Mouse (Mus musculus): ENCODE data around the gene Gm3336. TPM values are rescaled to one million over a fixed set of nuclear protein-coding genes. Genes with fewer than 3 reads are reported as not detected.

Gm3336 gene
- polyA plus RNA-seq, 1 experiment = 0.92 TPM

DNA sequence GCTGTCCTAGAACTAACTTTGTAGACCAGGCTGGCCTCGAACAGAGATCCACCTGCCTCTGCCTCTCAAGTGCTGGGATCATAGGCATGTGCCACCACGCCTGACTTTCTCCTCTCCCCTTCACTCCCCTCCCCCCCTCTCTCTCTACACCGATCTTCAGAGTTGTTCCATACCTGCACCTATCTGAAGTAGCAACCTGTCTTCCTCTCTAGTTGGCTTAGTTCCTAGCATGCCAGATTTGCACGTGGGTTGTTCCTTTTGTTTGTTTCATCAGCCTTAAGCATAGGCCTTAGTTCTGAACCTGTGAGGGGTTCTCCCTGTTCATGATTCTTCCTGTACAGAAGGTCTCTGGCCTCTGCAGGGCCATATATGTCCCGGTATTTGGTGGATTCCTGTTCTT, 19.4 kb downstream of the Gm3336 start:
- H3K27me3 ChIP-seq (ENCODE audit: control insufficient read depth, insufficient read depth, low read length) = no peaks in the 10 kb centered on the region; the same call in 1 of the 2 replicates

DNA sequence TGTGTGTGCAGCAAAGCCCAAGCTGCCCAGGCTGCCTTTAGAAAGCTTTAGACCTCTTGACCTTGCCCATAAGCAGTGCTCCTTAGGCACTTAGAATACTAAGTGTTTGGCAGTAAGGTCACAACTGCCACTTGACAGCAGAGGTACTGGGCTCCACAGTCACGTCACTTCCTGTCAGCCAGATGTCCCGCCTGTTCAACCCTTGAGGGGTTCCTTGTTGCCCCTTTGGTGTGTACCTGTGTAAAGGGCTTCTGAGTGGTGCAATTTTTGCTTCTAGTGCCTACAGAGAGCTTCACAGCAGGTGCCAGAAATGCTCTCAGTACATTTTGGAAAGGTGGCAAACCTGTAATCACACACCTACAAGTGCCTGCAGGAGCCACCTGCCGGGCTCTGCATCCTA, 19.9 kb downstream of the Gm3336 start:
- Histone ChIP-seq H3K27me3 (ENCODE audit: control insufficient read depth, insufficient read depth, low read length) (peaks cover 2% of the 10 kb centered on the region; the same call in 1 of the 2 replicates), H3K4me3 (ENCODE audit: extremely low read depth, insufficient read depth, insufficient read length) (no peak overlapping the region), H3K27ac (ENCODE audit: insufficient read depth, low read length) (no peak overlapping the region), H3K36me3 (ENCODE audit: control insufficient read depth, insufficient read depth, low read length) (no peaks in the 10 kb centered on the region), H3K4me1 (ENCODE audit: control insufficient read depth, insufficient read depth, insufficient read length) (0 out of 2 replicates have a peak, but pooled peaks cover 3% of the 10 kb centered on the region)
- DNase-seq (ENCODE audit: low read depth in 1 of 2, low spot score in 2 of 2) = no peak
- TF ChIP-seq POLR2A (IDR thresholded peaks at IDR 0.05; ENCODE audit: low read depth, low read length) = no peak
- TF ChIP-seq CTCF (IDR thresholded peaks at IDR 0.05; ENCODE audit: extremely low read depth, insufficient read depth, insufficient read length, insufficient replicate concordance) = no peak
- WGBS = 34% methylated on average over 3 of the region's 3 CpGs

More for the DNA sequence above, 19.4 kb downstream of the Gm3336 start:
- no peak for DNase-seq (ENCODE audit: low read depth in 1 of 2, low spot score in 2 of 2)
- TF ChIP-seq POLR2A (IDR thresholded peaks at IDR 0.05; ENCODE audit: low read depth, low read length) = no peak
- TF ChIP-seq CTCF (IDR thresholded peaks at IDR 0.05; ENCODE audit: extremely low read depth, insufficient read depth, insufficient read length, insufficient replicate concordance) = no peak
- H3K4me3 ChIP-seq (ENCODE audit: extremely low read depth, insufficient read depth, insufficient read length) = no peak overlapping the region
- H3K27ac ChIP-seq (ENCODE audit: insufficient read depth, low read length) = no peak overlapping the region
- 73% methylated on average over 5 of the region's 5 CpGs for WGBS
- H3K4me1 ChIP-seq (ENCODE audit: control insufficient read depth, insufficient read depth, insufficient read length) = no peaks in the 10 kb centered on the region
- H3K36me3 ChIP-seq (ENCODE audit: control insufficient read depth, insufficient read depth, low read length) = no peaks in the 10 kb centered on the region

DNA sequence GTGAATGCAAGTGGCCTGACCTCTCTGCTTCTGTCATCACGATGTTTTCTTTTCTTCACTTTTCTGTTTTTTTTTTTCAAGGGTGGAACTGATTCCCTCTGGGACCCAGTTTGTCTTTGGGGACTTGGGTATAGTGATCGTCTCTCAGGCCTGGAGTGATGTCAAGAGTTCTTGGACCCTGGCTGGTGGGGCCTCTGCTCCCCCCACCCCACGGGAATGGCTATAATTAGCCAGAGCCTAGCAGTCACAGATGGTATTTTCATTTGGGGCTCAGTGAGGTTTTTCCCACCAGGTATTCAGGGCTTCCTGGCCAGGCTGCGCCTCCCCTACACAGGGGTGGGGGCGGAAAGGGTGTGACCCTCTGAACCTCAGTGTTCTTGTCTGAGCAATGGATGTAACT, 23.3 kb downstream of the Gm3336 start:
- 45% methylated on average over 5 of the region's 5 CpGs for WGBS
- TF ChIP-seq POLR2A (IDR thresholded peaks at IDR 0.05; ENCODE audit: low read depth, low read length) = no peak
- no peak for TF ChIP-seq CTCF (IDR thresholded peaks at IDR 0.05; ENCODE audit: extremely low read depth, insufficient read depth, insufficient read length, insufficient replicate concordance)
- Histone ChIP-seq H3K27me3 (ENCODE audit: control insufficient read depth, insufficient read depth, low read length) (peaks cover 4% of the 10 kb centered on the region), H3K36me3 (ENCODE audit: control insufficient read depth, insufficient read depth, low read length) (no peaks in the 10 kb centered on the region), H3K27ac (ENCODE audit: insufficient read depth, low read length) (no peak overlapping the region), H3K4me1 (ENCODE audit: control insufficient read depth, insufficient read depth, insufficient read length) (peaks cover 11% of the 10 kb centered on the region; the same call in 1 of the 2 replicates), H3K4me3 (ENCODE audit: extremely low read depth, insufficient read depth, insufficient read length) (no peak overlapping the region)
- no peak for DNase-seq (ENCODE audit: low read depth in 1 of 2, low spot score in 2 of 2)

DNA sequence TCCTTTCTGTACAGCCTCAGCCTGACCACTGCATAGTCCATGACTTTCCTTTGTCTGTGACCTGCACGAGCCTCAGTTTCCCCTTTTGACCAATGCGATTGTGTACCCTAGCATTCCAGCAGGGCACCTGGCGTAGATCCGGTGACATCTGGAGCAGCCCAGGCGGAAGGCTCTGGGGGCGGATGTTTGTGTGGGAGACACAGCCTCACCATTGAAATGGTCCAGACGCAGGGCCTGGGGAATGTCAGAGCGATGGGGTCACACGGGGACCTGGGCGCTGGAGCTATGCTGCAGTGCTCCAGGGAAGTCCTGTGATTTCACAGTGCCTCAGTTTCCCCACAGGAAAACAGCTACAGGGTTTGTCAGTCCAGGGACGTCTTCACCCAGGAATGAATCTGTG, 23.8 kb downstream of the Gm3336 start:
- no peak for TF ChIP-seq POLR2A (IDR thresholded peaks at IDR 0.05; ENCODE audit: low read depth, low read length)
- no peak for TF ChIP-seq CTCF (IDR thresholded peaks at IDR 0.05; ENCODE audit: extremely low read depth, insufficient read depth, insufficient read length, insufficient replicate concordance)
- WGBS = 77% methylated on average over 11 of the region's 11 CpGs
- Histone ChIP-seq H3K27me3 (ENCODE audit: control insufficient read depth, insufficient read depth, low read length) (peaks cover 4% of the 10 kb centered on the region), H3K4me3 (ENCODE audit: extremely low read depth, insufficient read depth, insufficient read length) (no peak overlapping the region), H3K27ac (ENCODE audit: insufficient read depth, low read length) (no peak overlapping the region), H3K4me1 (ENCODE audit: control insufficient read depth, insufficient read depth, insufficient read length) (peaks cover 11% of the 10 kb centered on the region; the same call in 1 of the 2 replicates), H3K36me3 (ENCODE audit: control insufficient read depth, insufficient read depth, low read length) (no peaks in the 10 kb centered on the region)
- no peak for DNase-seq (ENCODE audit: low read depth in 1 of 2, low spot score in 2 of 2)

DNA sequence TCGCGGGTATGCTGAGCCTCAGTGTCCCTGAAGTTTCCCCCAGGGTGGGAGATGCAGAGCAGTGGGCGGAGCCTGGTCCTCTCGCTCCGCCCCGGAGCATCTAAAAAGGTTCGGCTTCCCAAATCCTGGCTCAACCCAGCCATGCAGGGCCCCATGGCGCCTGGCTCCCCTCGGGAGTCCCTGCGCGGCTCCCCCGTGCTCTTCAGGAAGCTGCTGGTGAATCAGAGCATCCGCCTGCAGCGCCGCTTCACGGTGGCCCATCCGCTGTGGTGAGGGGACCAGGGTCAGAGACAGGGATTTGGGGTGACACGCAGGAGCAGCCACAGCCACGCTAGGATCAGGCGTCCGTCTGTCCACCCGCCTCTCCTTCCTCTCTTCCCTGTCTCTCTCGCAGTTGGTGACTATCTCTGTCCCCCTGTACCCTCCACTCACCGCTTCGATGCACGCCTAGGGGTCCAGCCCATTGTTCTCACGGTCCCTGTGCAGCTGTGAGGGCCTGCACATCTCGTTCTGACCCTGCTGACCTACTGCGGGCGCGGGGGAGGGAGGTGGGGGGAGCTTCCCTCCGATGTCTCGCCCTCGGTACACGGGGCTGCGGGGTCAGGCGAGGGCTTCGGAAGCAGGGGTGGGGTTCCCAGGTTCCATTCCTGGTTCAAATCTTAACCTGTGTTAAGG, 24.8 kb downstream of the Gm3336 start:
- Histone ChIP-seq H3K27me3 (ENCODE audit: control insufficient read depth, insufficient read depth, low read length) (peaks cover 4% of the 10 kb centered on the region), H3K4me3 (ENCODE audit: extremely low read depth, insufficient read depth, insufficient read length) (peak overlapping the region; percentile 14; the same call in 1 of the 2 replicates), H3K36me3 (ENCODE audit: control insufficient read depth, insufficient read depth, low read length) (no peaks in the 10 kb centered on the region), H3K27ac (ENCODE audit: insufficient read depth, low read length) (no peak overlapping the region), H3K4me1 (ENCODE audit: control insufficient read depth, insufficient read depth, insufficient read length) (peaks cover 11% of the 10 kb centered on the region; the same call in 1 of the 2 replicates)
- peak in 1 of 2 experiments; percentile 7 for DNase-seq (ENCODE audit: low read depth in 1 of 2, low spot score in 2 of 2)
- WGBS = 6% methylated on average over 38 of the region's 38 CpGs
- TF ChIP-seq POLR2A (IDR thresholded peaks at IDR 0.05; ENCODE audit: low read depth, low read length) = no peak
- no peak for TF ChIP-seq CTCF (IDR thresholded peaks at IDR 0.05; ENCODE audit: extremely low read depth, insufficient read depth, insufficient read length, insufficient replicate concordance)

DNA sequence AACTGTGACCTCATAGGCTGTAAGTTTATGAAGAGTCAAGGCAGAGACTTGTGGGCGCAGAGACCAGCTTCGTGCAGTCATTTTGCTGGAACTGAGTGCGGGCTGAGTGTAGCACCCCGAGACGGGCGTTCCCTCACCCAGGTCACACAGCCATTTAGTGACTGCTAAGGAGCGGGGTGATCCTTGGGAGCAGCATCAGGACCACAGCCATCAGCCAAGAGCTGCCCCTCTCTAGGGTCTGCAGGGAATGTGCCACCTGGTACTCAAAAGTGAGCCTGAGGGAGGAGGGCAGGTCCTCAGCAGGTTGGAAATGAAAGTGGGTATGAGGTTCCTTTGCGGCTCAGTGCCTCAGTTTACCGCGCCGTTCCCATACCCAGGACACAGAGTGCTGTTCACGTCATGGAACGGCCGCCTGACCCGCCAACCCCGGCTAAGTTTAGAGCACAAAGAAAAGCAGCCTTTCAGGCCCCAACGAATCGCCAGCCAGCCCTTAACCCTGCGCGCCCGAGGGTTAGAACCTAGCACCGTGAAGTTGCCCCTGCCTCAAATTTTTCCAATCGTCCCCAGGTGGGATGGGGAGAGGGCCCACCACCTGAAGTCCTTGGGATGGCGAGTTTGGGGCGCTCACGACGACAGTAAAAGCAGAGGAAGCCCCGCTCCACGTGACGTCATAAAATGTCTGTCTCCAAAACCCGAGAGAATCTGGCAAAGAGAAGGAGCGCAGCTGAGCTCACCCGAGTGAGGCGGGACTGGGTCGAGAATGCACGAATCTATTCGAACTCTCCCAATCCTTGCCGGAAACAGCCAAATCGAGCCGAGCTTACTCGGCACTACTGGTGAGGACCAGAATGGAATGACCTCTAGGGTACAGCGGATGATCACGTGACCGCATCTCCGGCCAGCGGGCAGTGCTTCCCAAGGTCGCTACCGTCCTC, 25.6 kb downstream of the Gm3336 start:
- Histone ChIP-seq H3K27me3 (ENCODE audit: control insufficient read depth, insufficient read depth, low read length) (peaks cover 4% of the 10 kb centered on the region), H3K4me1 (ENCODE audit: control insufficient read depth, insufficient read depth, insufficient read length) (peaks cover 11% of the 10 kb centered on the region; the same call in 1 of the 2 replicates), H3K4me3 (ENCODE audit: extremely low read depth, insufficient read depth, insufficient read length) (peak overlapping the region; percentile 52), H3K36me3 (ENCODE audit: control insufficient read depth, insufficient read depth, low read length) (no peaks in the 10 kb centered on the region), H3K27ac (ENCODE audit: insufficient read depth, low read length) (no peak overlapping the region)
- 4% methylated on average over 48 of the region's 48 CpGs for WGBS
- peak in 1 of 2 experiments; percentile 18 for DNase-seq (ENCODE audit: low read depth in 1 of 2, low spot score in 2 of 2)
- TF ChIP-seq POLR2A (IDR thresholded peaks at IDR 0.05; ENCODE audit: low read depth, low read length) = no peak
- no peak for TF ChIP-seq CTCF (IDR thresholded peaks at IDR 0.05; ENCODE audit: extremely low read depth, insufficient read depth, insufficient read length, insufficient replicate concordance)
